Mouse (Mus musculus): ENCODE results near the gene Tfb2m.

The Tfb2m gene

GRCm38 (mm10) chr1:179556921-179557320, 10.9 kb upstream of the Tfb2m start:
- no peak for DNase-seq

- no peak for DNase-seq
Observed at GRCm38 (mm10) chr1:179553949-179554347, 7.9 kb upstream of the Tfb2m start.

GRCm38 (mm10) chr1:179553197-179553948, 7.3 kb upstream of the Tfb2m start:
- peak; percentile 65 for DNase-seq

GRCm38 (mm10) chr1:179552751-179553150, 6.7 kb upstream of the Tfb2m start:
- no peak for DNase-seq

DNA sequence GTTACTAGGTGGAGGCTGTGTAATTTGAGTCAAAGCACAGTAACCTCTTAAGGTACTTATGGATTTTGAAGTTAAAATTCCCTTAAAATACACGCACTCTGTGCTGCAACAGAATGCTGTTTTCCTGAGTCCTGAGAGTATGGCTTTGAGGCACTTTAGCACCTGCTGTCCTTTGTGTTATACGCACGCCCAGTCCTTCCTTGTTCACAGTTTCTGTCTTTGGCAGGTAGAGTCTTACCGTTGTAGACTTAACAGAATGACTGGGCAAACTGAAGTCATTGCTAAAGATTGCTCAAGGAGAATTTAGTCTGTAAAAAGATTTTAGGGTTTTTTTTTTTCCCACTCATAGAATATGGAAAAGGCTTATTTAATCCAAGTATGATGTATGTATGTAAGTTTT, 5.9 kb upstream of the Tfb2m start:
- DNase-seq = no peak

- no peak for DNase-seq
Observed at GRCm38 (mm10) chr1:179551336-179551735, 5.3 kb upstream of the Tfb2m start.

- no peak for DNase-seq
Observed at GRCm38 (mm10) chr1:179548996-179549752, 3.1 kb upstream of the Tfb2m start.

DNA sequence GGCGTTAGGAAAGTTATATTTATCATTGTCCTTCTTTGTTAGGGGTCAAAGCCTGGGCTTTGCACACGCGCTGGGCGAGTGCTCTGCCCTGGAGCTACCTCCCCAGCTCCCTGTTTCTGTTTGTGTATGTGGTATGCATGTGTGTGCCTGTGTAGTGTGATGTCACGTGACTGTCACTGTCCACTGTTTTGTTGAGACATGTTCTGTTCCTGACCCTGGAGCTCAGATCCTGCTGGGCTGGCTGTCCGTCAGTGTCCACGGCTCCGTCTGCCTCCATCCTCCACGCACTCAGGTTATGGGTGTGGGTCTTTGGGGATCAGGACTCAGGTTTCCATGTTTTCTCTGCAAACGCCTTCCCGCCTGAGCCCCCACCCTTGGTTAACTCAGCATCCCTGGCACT, 2.2 kb upstream of the Tfb2m start:
- DNase-seq = no peak

DNA sequence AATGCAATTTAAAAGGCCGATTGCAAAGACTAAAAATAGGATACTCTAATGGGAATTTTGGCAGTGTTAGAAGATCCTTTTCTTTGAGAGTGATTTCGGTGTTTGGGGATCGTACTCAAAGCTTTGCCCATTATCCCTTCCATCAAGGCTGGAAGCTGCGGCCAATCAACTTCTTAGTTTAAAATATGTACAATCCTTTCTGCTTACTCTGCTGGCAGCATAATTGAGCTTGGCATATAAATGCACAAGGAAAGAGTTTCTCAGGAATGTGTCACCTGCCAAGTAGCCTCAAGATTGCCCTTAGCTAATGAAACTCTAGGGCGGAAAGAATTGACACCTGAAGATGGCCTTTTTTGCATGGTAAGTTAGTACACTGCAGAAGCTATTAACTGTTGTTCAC, 1.1 kb upstream of the Tfb2m start:
- DNase-seq = peak; percentile 55

- DNase-seq = no peak
Observed at GRCm38 (mm10) chr1:179546551-179546917, 467 bp upstream of the Tfb2m start.

DNA sequence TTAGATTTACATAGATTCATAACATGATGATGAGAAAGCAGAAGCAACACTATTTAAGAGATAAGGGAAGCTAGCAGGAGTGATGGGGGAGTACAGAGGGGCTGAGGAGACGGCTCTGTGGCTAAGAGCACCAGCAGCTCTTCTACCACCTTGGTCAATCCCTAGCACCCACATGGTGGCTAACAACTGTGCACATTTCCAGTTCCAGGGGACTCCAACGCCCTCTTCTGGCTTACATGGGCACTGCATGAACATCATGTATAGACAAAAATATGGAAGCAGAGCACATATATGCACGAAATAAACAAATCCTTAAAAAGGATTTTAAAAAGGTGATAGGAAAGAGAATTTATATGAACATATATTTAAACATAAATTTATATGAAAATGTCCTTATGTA, 4.6 kb downstream of the Tfb2m start:
- no peak for DNase-seq

GRCm38 (mm10) chr1:179539887-179540286, 6.2 kb downstream of the Tfb2m start:
- DNase-seq = no peak

DNA sequence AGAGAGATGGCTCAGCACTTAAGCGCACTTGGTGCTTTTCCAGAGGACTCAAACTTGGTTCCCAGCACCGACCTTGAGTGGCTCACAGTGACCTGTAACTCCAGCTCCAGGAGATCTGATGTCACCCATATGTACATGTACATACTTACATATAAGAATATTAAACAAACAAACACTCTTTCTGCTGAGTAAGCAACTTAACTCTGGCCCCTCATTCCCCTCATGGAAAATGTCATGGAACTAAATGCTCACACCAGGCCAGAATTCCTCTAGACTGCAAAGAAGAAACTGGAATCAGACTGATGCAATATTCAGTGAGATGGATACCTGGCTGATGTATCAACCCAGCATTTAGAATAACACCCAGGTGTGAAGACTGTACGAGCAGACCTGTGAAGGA, 7.0 kb downstream of the Tfb2m start:
- DNase-seq = no peak

DNA sequence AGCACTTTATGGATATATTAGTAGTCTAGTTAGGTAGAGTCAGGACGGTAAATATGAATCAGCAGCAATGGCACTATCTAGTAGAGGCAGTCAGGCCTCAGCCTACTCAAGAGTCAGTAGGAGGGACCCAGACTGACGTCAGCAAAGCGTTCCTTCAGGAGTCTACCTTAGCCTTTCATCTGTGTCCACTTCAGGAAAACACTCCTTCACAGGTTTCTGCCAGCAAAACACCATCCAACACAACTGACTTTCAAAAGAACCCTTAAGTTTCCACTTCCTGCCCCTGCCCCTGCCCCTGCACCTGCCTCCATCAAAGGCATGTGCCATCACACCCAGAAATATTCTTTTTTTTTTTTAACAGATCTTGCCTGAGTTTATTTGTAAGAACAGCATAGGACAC, 26.2 kb downstream of the Tfb2m start:
- DNase-seq = no peak

GRCm38 (mm10) chr1:179517713-179518465, 28.2 kb downstream of the Tfb2m start, which contains the start of gene Smyd3:
Gene Smyd3, minus strand, starts transcription at chr1:179518041.
- peak; percentile 87 for DNase-seq

- peak; percentile 46 for DNase-seq
Observed at GRCm38 (mm10) chr1:179516941-179517712, 28.9 kb downstream of the Tfb2m start.

- DNase-seq = no peak
Observed at GRCm38 (mm10) chr1:179511895-179512294, 34.2 kb downstream of the Tfb2m start.

DNA sequence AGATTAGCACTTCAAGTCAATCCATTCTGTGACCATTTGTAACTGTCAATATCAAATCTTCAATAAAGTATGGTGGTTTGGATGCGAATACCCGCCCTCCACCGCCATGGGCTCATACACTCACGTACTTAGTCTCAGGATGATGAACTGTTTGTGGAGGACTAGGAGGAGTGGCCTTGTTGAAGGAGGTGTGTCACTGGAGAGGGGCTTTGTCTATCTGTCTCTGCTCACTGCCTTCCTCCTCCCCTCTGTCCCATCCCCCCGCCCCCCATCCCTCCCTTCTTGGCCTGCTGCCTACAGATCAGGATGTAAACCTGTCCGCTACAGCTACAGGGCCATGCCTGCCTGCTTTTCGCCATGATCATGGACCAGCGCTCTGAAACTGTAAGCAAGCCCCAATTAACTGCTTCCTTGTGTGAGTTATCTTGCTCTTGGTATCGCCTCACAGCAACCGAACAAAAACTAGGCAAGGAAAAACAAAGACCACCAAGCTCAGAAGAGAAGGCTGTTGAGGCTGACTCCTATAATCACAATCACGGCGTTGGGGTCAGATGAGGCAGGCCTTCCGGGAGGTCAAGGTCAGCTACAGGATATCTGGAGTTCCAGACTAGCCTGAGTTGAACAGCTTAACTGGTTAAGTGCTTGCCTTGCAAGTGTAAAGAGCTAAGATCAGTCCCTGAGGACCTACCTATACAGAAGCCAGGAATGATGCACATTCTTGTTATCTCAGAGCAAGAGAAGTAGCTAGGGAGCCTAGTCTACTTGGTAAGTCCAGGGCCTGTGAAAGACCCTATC, 35.3 kb downstream of the Tfb2m start:
- DNase-seq = no peak

GRCm38 (mm10) chr1:179506530-179507315, 39.3 kb downstream of the Tfb2m start:
- peak; percentile 44 for DNase-seq

DNA sequence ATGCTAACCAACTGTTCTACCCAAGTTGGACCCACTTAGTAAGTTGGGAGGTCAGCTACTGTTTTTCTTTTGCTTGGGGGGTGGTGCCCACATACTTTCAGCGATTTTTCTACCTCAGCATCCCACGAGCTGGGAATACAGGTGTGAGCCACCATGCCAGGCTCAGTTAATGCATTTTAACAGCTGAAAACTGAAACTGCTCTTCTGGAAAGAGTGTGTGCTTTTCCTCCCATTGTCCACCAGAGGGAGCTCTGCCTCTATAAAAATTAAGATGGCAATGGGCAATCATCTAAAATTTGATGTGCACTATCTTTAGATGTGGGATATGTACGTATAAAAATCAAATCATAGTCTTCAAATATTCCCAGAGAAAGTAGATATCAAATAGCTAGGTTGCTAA, 43.5 kb downstream of the Tfb2m start:
- DNase-seq = peak; percentile 36

DNA sequence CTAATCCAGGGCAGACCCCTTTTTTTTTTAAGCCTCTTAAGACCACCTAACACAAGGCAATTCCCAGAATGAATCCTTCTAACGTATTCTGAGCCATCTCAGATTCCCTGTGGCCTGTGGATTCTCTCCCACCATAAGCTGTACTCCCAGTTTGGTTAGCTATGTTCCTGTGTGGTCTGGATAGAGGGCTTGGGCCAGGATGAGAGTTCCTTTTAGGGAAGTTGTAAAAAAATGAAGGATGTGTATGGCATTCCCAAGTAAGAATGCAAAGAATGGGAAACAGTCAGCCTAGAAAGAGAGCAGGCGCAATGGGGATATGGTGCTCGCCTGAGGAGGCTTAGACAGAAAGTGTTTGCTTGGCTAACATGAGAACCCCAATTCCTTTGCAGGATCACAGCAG, 46.8 kb downstream of the Tfb2m start:
- DNase-seq = no peak
